In the genomic region with DNA sequence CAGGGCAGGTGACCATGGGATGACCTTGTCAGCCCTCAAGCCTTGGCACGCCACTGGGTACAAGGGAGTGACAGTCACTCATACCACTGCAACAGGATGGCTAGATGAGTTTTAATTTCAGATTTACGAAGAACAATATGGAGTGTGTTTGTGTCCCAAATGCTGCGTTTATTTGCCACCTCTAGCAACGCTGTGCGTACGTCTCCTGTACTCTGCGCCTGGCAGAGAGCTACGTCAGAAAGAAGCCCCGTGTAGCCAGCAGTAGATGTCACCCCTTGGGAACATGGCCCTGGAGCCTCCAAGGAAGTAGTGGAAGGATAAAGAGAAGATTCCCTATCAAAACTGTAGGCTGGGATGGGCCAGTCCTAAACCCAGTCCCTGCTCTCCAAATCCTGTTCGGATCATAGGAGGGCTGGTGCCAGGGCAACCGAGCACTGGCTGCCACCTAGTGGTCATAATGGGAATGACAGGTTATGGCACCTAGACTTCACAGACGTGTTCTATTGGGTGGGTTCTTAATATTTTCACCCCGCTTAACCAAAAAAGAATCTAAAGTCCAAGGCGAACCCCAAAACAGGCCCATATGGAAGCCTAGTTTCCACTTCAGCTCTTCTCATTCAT, we compare ENCODE assay signal across 9 mouse cellular contexts. TPM values are rescaled to one million over a fixed set of nuclear protein-coding genes. Genes with fewer than 3 reads are reported as not detected.
A peak's percentile ranks its signal among the peaks of the same experiment; 100 is the strongest.
DNase-seq lines count a peak whose midpoint lies in the region; ATAC-seq and TF ChIP-seq lines count a peak whose summit lies in the region.
"Had no signal": no experiment of that assay in that cellular context is flagged by ENCODE, and none has a peak within 500 bp of the region (broad histone marks: within the 10 kb centered on the region; RNA-seq: fewer than 3 reads in every experiment).

No protein-coding gene starts in this region.

- TF ChIP-seq CTCF in midbrain, postnatal 0 days (IDR thresholded peaks at IDR 0.05): peak; percentile 97

- H3K36me3 ChIP-seq in limb, embryonic 10.5 days: no peaks in the 10 kb centered on the region
- no peaks in the 10 kb centered on the region for H3K36me3 ChIP-seq in midbrain, postnatal 0 days (ENCODE audit: insufficient read depth, low read length)
- no peaks in the 10 kb centered on the region for H3K36me3 ChIP-seq in splenic B cell, adult 2 months (ENCODE audit: control insufficient read depth, insufficient read depth, low read length, poor library complexity, severe bottlenecking)
- H3K36me3 ChIP-seq: embryonic facial prominence, embryonic 15.5 days had no signal

- no peak overlapping the region for H3K9ac ChIP-seq in midbrain, postnatal 0 days (replicated peaks; ENCODE audit: low read length, poor library complexity, severe bottlenecking)
- H3K9ac ChIP-seq: embryonic facial prominence, embryonic 15.5 days had no signal

- H3K4me2 ChIP-seq in midbrain, postnatal 0 days (ENCODE audit: low read depth, low read length, poor library complexity, severe bottlenecking): no peak overlapping the region
- H3K4me2 ChIP-seq: embryonic facial prominence, embryonic 15.5 days had no signal

- H3K9me3 ChIP-seq in limb, embryonic 10.5 days (replicated peaks): no peaks in the 10 kb centered on the region
- 0 out of 2 replicates have a peak, but pooled peaks cover 7% of the 10 kb centered on the region for H3K9me3 ChIP-seq in midbrain, postnatal 0 days (ENCODE audit: low read length)
- H3K9me3 ChIP-seq: embryonic facial prominence, embryonic 15.5 days had no signal

- peaks cover 7% of the 10 kb centered on the region for H3K4me1 ChIP-seq in limb, embryonic 10.5 days
- no peaks in the 10 kb centered on the region for H3K4me1 ChIP-seq in midbrain, postnatal 0 days (ENCODE audit: insufficient read depth, low read length)
- H3K4me1 ChIP-seq: embryonic facial prominence, embryonic 15.5 days had no signal

- 61% methylated on average over 14 of the region's 14 CpGs for WGBS in limb, embryonic 10.5 days
- 62% methylated on average over 14 of the region's 14 CpGs for whole genome bisulfite sequencing in midbrain, postnatal 0 days

- ATAC-seq in midbrain, postnatal 0 days (ENCODE audit: low FRiP score): peak; percentile 58; the same call in 1 of the 2 replicates

- no peak overlapping the region for H3K27ac ChIP-seq in limb, embryonic 10.5 days
- H3K27ac ChIP-seq in midbrain, postnatal 0 days (ENCODE audit: low read depth, low read length): no peak overlapping the region
- H3K27ac ChIP-seq: embryonic facial prominence, embryonic 15.5 days had no signal

- no peak overlapping the region for H3K4me3 ChIP-seq in limb, embryonic 10.5 days
- H3K4me3 ChIP-seq in midbrain, postnatal 0 days (ENCODE audit: low read depth, low read length): no peak overlapping the region
- H3K4me3 ChIP-seq: embryonic facial prominence, embryonic 15.5 days had no signal

- H3K27me3 ChIP-seq in limb, embryonic 10.5 days (ENCODE audit: low read depth, poor library complexity, severe bottlenecking): 0 out of 2 replicates have a peak, but pooled peaks cover 10% of the 10 kb centered on the region
- no peaks in the 10 kb centered on the region; the same call in 1 of the 2 replicates for H3K27me3 ChIP-seq in midbrain, postnatal 0 days (ENCODE audit: insufficient read depth, low read length)
- H3K27me3 ChIP-seq in splenic B cell, adult 2 months (ENCODE audit: control insufficient read depth, insufficient read depth, low read length, poor library complexity, severe bottlenecking): no peaks in the 10 kb centered on the region
- H3K27me3 ChIP-seq: embryonic facial prominence, embryonic 15.5 days had no signal

- DNase-seq in urinary bladder, adult 18-20 months (ENCODE audit: low spot score in 2 of 2): peak; percentile 12 to 32
- DNase-seq in urinary bladder, adult 2 months (ENCODE audit: low spot score): no peak
- peak; percentile 75 for DNase-seq in cerebellum, adult 9-10 months
- peak; percentile 79 for DNase-seq in forelimb bud, embryonic 11.5 days (ENCODE audit: low read depth, low spot score)
- DNase-seq in kidney, adult 11 months: peak; percentile 27
- DNase-seq in limb, embryonic 10.5 days (ENCODE audit: low spot score): peak; percentile 78
- peak; percentile 85 for DNase-seq in midbrain, postnatal 0 days (ENCODE audit: low spot score)
- peak; percentile 72 for DNase-seq in splenic B cell, adult 2 months (ENCODE audit: low read depth, low spot score)

RNA-seq across cellular contexts. Expression of a gene that starts 37.0 kb away (rescaled TPM):
- polyA plus RNA-seq in urinary bladder, adult 2 months (2012; rRNA removed): 19.7 and 22.7 TPM in 2 replicates
- polyA plus RNA-seq in limb, embryonic 10.5 days (2016; fragmentation: Nextera tagmentation; extraction: Ambion mirVana): 19.3 and 22.1 TPM in 2 replicates
- total RNA-seq in midbrain, postnatal 0 days (2014; rRNA removed): 15.6 and 30.3 TPM in 2 replicates
- polyA plus RNA-seq in midbrain, postnatal 0 days (2015; fragmentation: Nextera tagmentation; extraction: Ambion mirVana): 73.1 and 74.8 TPM in 2 replicates
